Mouse (Mus musculus): ENCODE data around the gene Cactin. TPM values are rescaled to one million over a fixed set of nuclear protein-coding genes. Genes with fewer than 3 reads are reported as not detected.

The Cactin gene
- polyA plus RNA-seq, 1 experiment from 2014 or later, result 29.6 TPM

DNA sequence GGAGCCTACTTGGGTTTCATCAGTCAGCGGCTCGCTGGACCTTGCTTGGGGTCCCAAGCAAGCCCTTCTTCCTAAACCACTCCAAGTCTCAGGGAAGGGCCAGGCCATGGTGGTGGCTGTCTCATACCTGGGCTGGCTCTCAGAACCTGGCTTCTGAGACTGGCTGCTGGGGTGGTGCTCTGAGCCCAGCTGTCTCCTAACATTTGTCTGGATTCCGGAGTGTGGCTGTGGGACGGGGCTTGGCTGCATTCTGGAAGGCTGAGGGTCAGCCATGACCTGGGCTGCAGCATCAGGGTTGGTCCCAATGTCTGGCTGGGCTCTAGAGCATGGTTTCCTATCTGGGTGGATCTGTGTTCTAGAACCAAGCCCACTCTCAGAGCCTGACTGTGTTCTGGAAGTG is 15.7 kb downstream of the Cactin start:
- WGBS, result 70% methylated on average over 4 of the region's 4 CpGs
- peaks cover 9% of the 10 kb centered on the region for H3K27me3 ChIP-seq (ENCODE audit: control insufficient read depth, insufficient read depth, low read length)
- no peak overlapping the region for H3K4me2 ChIP-seq (replicated peaks; ENCODE audit: low read depth, low read length)
- no peak overlapping the region for H3K4me3 ChIP-seq (ENCODE audit: low read length)
- H3K4me1 ChIP-seq (ENCODE audit: control insufficient read depth, insufficient read depth, low read length), result peaks cover 26% of the 10 kb centered on the region
- ATAC-seq (ENCODE audit: low FRiP score, low TSS enrichment), result no peak
- H3K9me3 ChIP-seq (ENCODE audit: control insufficient read depth, low read length), result no peaks in the 10 kb centered on the region
- H3K27ac ChIP-seq (ENCODE audit: low read depth, low read length), result peak overlapping the region; percentile 52; the same call in 1 of the 2 replicates
- no peak overlapping the region for H3K9ac ChIP-seq (ENCODE audit: low read depth, low read length)
- H3K36me3 ChIP-seq (ENCODE audit: control insufficient read depth, insufficient read depth, low read length), result no peaks in the 10 kb centered on the region

GRCm38 (mm10) chr10:81340551-81341332 is 19.8 kb downstream of the Cactin start:
- no peak for ATAC-seq (ENCODE audit: low FRiP score, low TSS enrichment)
- WGBS, result 41% methylated on average over 17 of the region's 17 CpGs
- no peak overlapping the region for H3K4me2 ChIP-seq (replicated peaks; ENCODE audit: low read depth, low read length)

DNA sequence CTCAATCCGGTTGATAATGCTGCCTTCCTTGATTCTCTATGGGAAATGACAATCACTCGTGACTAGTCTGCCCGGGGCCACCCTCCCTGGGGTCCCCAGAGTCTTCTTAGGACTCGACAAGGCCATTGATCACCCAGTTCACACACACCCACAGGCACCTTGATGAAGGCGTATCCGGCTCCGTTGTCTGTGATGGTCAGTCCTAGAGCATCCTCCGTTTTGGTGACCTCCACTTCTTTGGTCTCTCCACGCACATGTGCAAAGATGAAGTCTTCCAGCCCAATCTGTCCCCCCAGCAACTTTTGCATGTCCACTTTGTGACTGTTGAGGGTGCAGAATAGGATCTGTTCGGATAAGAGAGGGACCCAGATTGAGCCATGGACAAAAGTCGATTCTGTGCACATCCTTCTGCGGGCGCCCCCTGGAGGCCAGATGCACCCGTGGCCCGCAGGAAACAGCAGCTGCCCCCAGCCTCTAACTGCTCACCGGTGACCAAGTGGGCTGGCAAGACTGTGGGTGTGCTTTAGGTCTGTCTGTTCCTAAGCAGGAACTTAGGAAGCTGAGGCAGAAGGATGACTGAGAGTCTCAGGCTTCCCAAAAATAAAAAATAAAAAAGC is 20.5 kb downstream of the Cactin start:
- H3K9me3 ChIP-seq (ENCODE audit: control insufficient read depth, low read length), result no peaks in the 10 kb centered on the region
- no peak overlapping the region for H3K9ac ChIP-seq (ENCODE audit: low read depth, low read length)
- 35% methylated on average over 16 of the region's 16 CpGs for WGBS
- no peak overlapping the region for H3K4me3 ChIP-seq (ENCODE audit: low read length)
- H3K27ac ChIP-seq (ENCODE audit: low read depth, low read length), result no peak overlapping the region
- no peaks in the 10 kb centered on the region for H3K36me3 ChIP-seq (ENCODE audit: control insufficient read depth, insufficient read depth, low read length)
- peaks cover 7% of the 10 kb centered on the region; the same call in 1 of the 2 replicates for H3K4me1 ChIP-seq (ENCODE audit: control insufficient read depth, insufficient read depth, low read length)
- peaks cover 22% of the 10 kb centered on the region for H3K27me3 ChIP-seq (ENCODE audit: control insufficient read depth, insufficient read depth, low read length)
- no peak for ATAC-seq (ENCODE audit: low FRiP score, low TSS enrichment)
- no peak overlapping the region for H3K4me2 ChIP-seq (replicated peaks; ENCODE audit: low read depth, low read length)

More at GRCm38 (mm10) chr10:81340551-81341332, 19.8 kb downstream of the Cactin start:
- no peaks in the 10 kb centered on the region for H3K9me3 ChIP-seq (ENCODE audit: control insufficient read depth, low read length)
- peaks cover 22% of the 10 kb centered on the region for H3K27me3 ChIP-seq (ENCODE audit: control insufficient read depth, insufficient read depth, low read length)
- H3K36me3 ChIP-seq (ENCODE audit: control insufficient read depth, insufficient read depth, low read length), result no peaks in the 10 kb centered on the region
- H3K4me3 ChIP-seq (ENCODE audit: low read length), result no peak overlapping the region
- no peak overlapping the region for H3K27ac ChIP-seq (ENCODE audit: low read depth, low read length)
- peaks cover 12% of the 10 kb centered on the region; the same call in 1 of the 2 replicates for H3K4me1 ChIP-seq (ENCODE audit: control insufficient read depth, insufficient read depth, low read length)
- H3K9ac ChIP-seq (ENCODE audit: low read depth, low read length), result no peak overlapping the region

- Histone ChIP-seq H3K4me1 (ENCODE audit: control insufficient read depth, insufficient read depth, low read length) (peaks cover 17% of the 10 kb centered on the region), H3K9me3 (ENCODE audit: control insufficient read depth, low read length) (no peaks in the 10 kb centered on the region), H3K36me3 (ENCODE audit: control insufficient read depth, insufficient read depth, low read length) (peaks cover 7% of the 10 kb centered on the region; the same call in 1 of the 2 replicates), H3K27ac (ENCODE audit: low read depth, low read length) (no peak within 1 kb of the TSS), H3K9ac (ENCODE audit: low read depth, low read length) (peak within 1 kb of the TSS; percentile 60; the same call in 1 of the 2 replicates), H3K4me3 (ENCODE audit: low read length) (peak within 1 kb of the TSS; percentile 45), H3K4me2 (replicated peaks; ENCODE audit: low read depth, low read length) (peak within 1 kb of the TSS; percentile 85), H3K27me3 (ENCODE audit: control insufficient read depth, insufficient read depth, low read length) (peaks cover 22% of the 10 kb centered on the region)
- ATAC-seq (ENCODE audit: low FRiP score, low TSS enrichment), result no peak
- 4% methylated on average over 65 of the region's 67 CpGs for WGBS
These were observed 22.0 kb downstream of the Cactin start, which contains the start of gene Gipc3 for GRCm38 (mm10) chr10:81342686-81343505. TSS of gene Gipc3 (minus strand) at chr10:81343266.

GRCm38 (mm10) chr10:81344421-81345161 is 23.7 kb downstream of the Cactin start:
- ATAC-seq (ENCODE audit: low FRiP score, low TSS enrichment), result no peak
- Histone ChIP-seq H3K9ac (ENCODE audit: low read depth, low read length) (no peak overlapping the region), H3K27ac (ENCODE audit: low read depth, low read length) (no peak overlapping the region), H3K9me3 (ENCODE audit: control insufficient read depth, low read length) (no peaks in the 10 kb centered on the region), H3K4me1 (ENCODE audit: control insufficient read depth, insufficient read depth, low read length) (peaks cover 21% of the 10 kb centered on the region), H3K4me2 (replicated peaks; ENCODE audit: low read depth, low read length) (no peak overlapping the region), H3K36me3 (ENCODE audit: control insufficient read depth, insufficient read depth, low read length) (peaks cover 13% of the 10 kb centered on the region; the same call in 1 of the 2 replicates), H3K27me3 (ENCODE audit: control insufficient read depth, insufficient read depth, low read length) (peaks cover 22% of the 10 kb centered on the region), H3K4me3 (ENCODE audit: low read length) (no peak overlapping the region)
- WGBS, result 49% methylated on average over 8 of the region's 8 CpGs

DNA sequence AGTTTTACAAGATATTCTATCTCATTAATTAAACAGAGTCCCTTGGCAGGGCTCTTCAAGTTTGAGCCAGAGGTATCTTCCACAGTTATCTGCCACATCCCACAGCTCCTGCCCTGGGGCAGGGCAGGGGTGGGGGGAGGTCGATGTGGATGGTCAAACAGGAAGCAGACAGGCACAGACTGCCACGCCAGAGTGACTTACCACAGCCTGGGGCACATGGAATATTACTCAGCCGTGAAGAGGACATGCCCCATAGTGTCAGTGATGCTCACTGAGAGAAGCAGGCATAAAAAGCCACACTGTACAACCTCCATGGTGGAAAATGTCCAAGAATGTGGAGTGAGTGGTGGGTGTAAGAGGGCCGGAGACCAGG is 24.2 kb downstream of the Cactin start:
- Histone ChIP-seq H3K36me3 (ENCODE audit: control insufficient read depth, insufficient read depth, low read length) (peaks cover 13% of the 10 kb centered on the region; the same call in 1 of the 2 replicates), H3K4me1 (ENCODE audit: control insufficient read depth, insufficient read depth, low read length) (peaks cover 21% of the 10 kb centered on the region), H3K4me3 (ENCODE audit: low read length) (no peak overlapping the region), H3K9ac (ENCODE audit: low read depth, low read length) (no peak overlapping the region), H3K27ac (ENCODE audit: low read depth, low read length) (no peak overlapping the region), H3K27me3 (ENCODE audit: control insufficient read depth, insufficient read depth, low read length) (peaks cover 22% of the 10 kb centered on the region), H3K9me3 (ENCODE audit: control insufficient read depth, low read length) (no peaks in the 10 kb centered on the region), H3K4me2 (replicated peaks; ENCODE audit: low read depth, low read length) (no peak overlapping the region)
- 71% methylated on average over 4 of the region's 4 CpGs for WGBS
- no peak for ATAC-seq (ENCODE audit: low FRiP score, low TSS enrichment)

DNA sequence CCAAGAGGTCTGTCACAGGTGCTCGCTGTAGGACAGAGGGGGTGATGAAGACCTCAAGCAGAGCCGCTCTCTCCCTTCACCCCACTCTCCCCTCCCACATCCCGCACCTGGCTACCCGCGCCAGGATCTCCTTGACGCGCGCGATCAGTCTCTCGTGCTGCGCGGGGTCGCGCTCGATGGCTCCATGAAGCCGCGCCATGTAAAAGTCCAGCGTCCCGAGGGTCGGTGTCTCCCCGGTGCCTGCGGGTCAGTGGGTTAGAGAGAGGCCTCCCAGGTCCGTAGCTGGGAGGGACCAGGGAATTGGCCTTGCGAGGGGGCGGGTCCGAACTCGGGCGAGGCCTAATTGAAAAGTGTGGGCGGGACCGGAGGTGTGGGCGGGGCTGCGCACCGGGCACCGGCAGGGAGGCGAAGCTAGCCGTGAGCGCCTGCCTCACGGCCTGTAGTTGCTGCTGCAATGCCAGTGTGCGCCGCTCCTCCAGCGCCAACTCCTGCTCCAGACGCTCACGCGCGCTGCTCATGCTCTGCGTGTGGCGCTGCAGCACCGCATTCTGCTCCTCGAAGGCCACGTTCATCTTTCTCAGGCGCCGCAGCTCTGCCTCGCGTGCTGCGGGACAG is 25.7 kb downstream of the Cactin start:
- WGBS, result 6% methylated on average over 54 of the region's 55 CpGs
- peak overlapping the region; percentile 48; the same call in 1 of the 2 replicates for H3K9ac ChIP-seq (ENCODE audit: low read depth, low read length)
- H3K4me1 ChIP-seq (ENCODE audit: control insufficient read depth, insufficient read depth, low read length), result peaks cover 21% of the 10 kb centered on the region

DNA sequence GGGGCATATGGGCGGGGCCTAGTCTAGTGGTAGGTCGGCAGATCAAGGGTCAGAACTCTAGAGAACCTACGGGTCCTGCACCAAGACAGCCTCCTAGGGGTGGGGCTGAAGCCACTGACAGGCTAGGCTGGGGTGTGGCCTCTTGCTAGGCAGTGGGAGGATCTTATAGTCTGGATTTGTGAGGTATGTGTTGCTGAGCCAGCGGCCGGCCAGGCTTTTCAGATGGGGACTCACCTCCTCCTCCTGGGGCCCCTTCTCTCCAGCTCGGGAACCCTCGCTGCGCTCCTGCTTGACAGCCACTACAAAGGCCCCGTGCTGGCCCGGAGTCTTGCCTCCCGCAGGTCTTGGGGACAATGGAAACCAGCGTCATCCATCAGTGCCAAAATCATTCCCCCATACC is 28.2 kb downstream of the Cactin start:
- Histone ChIP-seq H3K27me3 (ENCODE audit: control insufficient read depth, insufficient read depth, low read length) (no peaks in the 10 kb centered on the region), H3K9ac (ENCODE audit: low read depth, low read length) (peak overlapping the region; percentile 88; the same call in 1 of the 2 replicates), H3K4me1 (ENCODE audit: control insufficient read depth, insufficient read depth, low read length) (peaks cover 16% of the 10 kb centered on the region), H3K4me3 (ENCODE audit: low read length) (peak overlapping the region; percentile 74), H3K9me3 (ENCODE audit: control insufficient read depth, low read length) (no peaks in the 10 kb centered on the region), H3K4me2 (replicated peaks; ENCODE audit: low read depth, low read length) (peak overlapping the region; percentile 73), H3K27ac (ENCODE audit: low read depth, low read length) (no peak overlapping the region; the same call in 1 of the 2 replicates), H3K36me3 (ENCODE audit: control insufficient read depth, insufficient read depth, low read length) (peaks cover 13% of the 10 kb centered on the region; the same call in 1 of the 2 replicates)
- WGBS, result 7% methylated on average over 12 of the region's 12 CpGs
- ATAC-seq (ENCODE audit: low FRiP score, low TSS enrichment), result no peak

More for the DNA sequence above, 25.7 kb downstream of the Cactin start:
- peaks cover 13% of the 10 kb centered on the region; the same call in 1 of the 2 replicates for H3K36me3 ChIP-seq (ENCODE audit: control insufficient read depth, insufficient read depth, low read length)
- no peak overlapping the region for H3K27ac ChIP-seq (ENCODE audit: low read depth, low read length)
- peaks cover 22% of the 10 kb centered on the region for H3K27me3 ChIP-seq (ENCODE audit: control insufficient read depth, insufficient read depth, low read length)
- peak; percentile 7; the same call in 1 of the 2 replicates for ATAC-seq (ENCODE audit: low FRiP score, low TSS enrichment)
- no peaks in the 10 kb centered on the region for H3K9me3 ChIP-seq (ENCODE audit: control insufficient read depth, low read length)
- peak overlapping the region; percentile 56 for H3K4me2 ChIP-seq (replicated peaks; ENCODE audit: low read depth, low read length)
- H3K4me3 ChIP-seq (ENCODE audit: low read length), result peak overlapping the region; percentile 35

All from kidney, embryonic 14.5 days (tissue).